ENCODE assay signal across 8 mouse cellular contexts in the genomic region with DNA sequence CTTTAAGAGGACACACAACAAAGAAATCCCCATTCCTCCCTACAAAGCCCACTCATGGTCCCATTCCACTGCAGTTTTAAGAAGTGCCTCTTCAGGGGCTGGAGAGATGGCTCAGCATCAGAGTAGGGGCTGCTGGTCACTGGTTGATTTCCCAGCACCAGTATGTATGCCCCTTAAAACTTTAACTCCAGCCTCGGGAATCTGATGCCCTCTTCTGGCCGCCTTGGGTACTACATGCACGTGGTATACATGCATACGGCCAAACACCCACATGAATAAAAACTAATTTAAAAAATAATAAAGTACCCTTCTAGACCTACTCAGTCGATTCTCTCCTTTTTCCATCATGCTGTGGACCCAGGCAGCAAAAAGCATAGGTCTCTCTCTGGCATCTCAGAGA. TPM values are rescaled to one million over a fixed set of nuclear protein-coding genes. Genes with fewer than 3 reads are reported as not detected.
DNase-seq lines count a peak whose midpoint lies in the region; ATAC-seq and TF ChIP-seq lines count a peak whose summit lies in the region.

No protein-coding gene starts in this region.

- ATAC-seq in kidney, embryonic 14.5 days (ENCODE audit: low FRiP score, low TSS enrichment): no peak
- no peak for ATAC-seq in neural tube, embryonic 11.5 days (ENCODE audit: insufficient read depth, low FRiP score, low TSS enrichment)

- no peaks in the 10 kb centered on the region for H3K9me3 ChIP-seq in kidney, embryonic 14.5 days (ENCODE audit: control insufficient read depth, low read length)
- H3K9me3 ChIP-seq in CH12.LX (replicated peaks; ENCODE audit: low read length): no peaks in the 10 kb centered on the region
- no peaks in the 10 kb centered on the region for H3K9me3 ChIP-seq in neural tube, embryonic 11.5 days (ENCODE audit: control insufficient read depth, low read length)

- dilution Hi-C loops in CH12.LX (cut with MboI; ENCODE audit: extremely low pct_ligation_motif_present, extremely low pct_unique_long_range_greater_than_20kb, low sequenced_read_pairs): no loop called here

- H3K79me2 ChIP-seq in CH12.LX (replicated peaks; ENCODE audit: control insufficient read depth, extremely low read depth, insufficient read depth, poor library complexity, severe bottlenecking): no peaks in the 10 kb centered on the region

- H3K4me3 ChIP-seq in kidney, embryonic 14.5 days (ENCODE audit: low read length): no peak overlapping the region
- H3K4me3 ChIP-seq in CH12.LX (replicated peaks in 1 of 3; ENCODE audit: low read depth in 2 of 3, low read length in 2 of 3, poor library complexity in 1 of 3): no peak overlapping the region
- H3K4me3 ChIP-seq in embryonic fibroblast, embryonic 13.5 days (ENCODE audit: insufficient read depth, low read length): no peak overlapping the region
- no peak overlapping the region for H3K4me3 ChIP-seq in neural tube, embryonic 11.5 days (ENCODE audit: low read depth, low read length)

- TF ChIP-seq EP300 in CH12.LX (IDR thresholded peaks at IDR 0.05; ENCODE audit: low read length): no peak

- peak; percentile 76 to 82 for TF ChIP-seq CTCF in CH12.LX (conservative IDR thresholded peaks at IDR 0.05 in 1 of 2, IDR thresholded peaks at IDR 0.05 in 1 of 2; ENCODE audit: low read depth in 2 of 2, low read length in 2 of 2)
- 0 out of 2 replicates have a peak, but pooled peaks have one; percentile 34 for TF ChIP-seq CTCF in embryonic fibroblast, embryonic 13.5 days (IDR thresholded peaks at IDR 0.05; ENCODE audit: borderline replicate concordance, insufficient read depth, low read length)

- DNase-seq in kidney, adult 18-20 months: peak; percentile 75
- DNase-seq in CH12.LX (ENCODE audit: extremely low read depth): peak; percentile 41
- peak; percentile 69 for DNase-seq in adrenal gland, postnatal 25 days
- peak; percentile 48 to 52 for DNase-seq in layer of hippocampus, postnatal 14 days (ENCODE audit: low spot score in 2 of 2)
- DNase-seq in neural tube, embryonic 11.5 days (ENCODE audit: low spot score): peak; percentile 54
- DNase-seq in thymus, postnatal 25 days: peak; percentile 83

- no peak overlapping the region for H3K4me2 ChIP-seq in kidney, embryonic 14.5 days (replicated peaks; ENCODE audit: low read depth, low read length)
- no peak overlapping the region for H3K4me2 ChIP-seq in CH12.LX (ENCODE audit: insufficient read depth, low read depth, poor library complexity, severe bottlenecking)
- no peak overlapping the region for H3K4me2 ChIP-seq in neural tube, embryonic 11.5 days (ENCODE audit: low read depth)

- H3K9ac ChIP-seq in kidney, embryonic 14.5 days (ENCODE audit: low read depth, low read length): no peak overlapping the region
- H3K9ac ChIP-seq in CH12.LX (ENCODE audit: insufficient read depth, low read depth): no peak overlapping the region
- no peak overlapping the region for H3K9ac ChIP-seq in neural tube, embryonic 11.5 days (ENCODE audit: low read length)

- 22% methylated on average over 5 of the region's 5 CpGs for WGBS in kidney, embryonic 14.5 days
- WGBS in neural tube, embryonic 11.5 days: 12% methylated on average over 5 of the region's 5 CpGs

- H3K27ac ChIP-seq in kidney, embryonic 14.5 days (ENCODE audit: low read depth, low read length): no peak overlapping the region
- H3K27ac ChIP-seq in CH12.LX (ENCODE audit: insufficient read depth, low read depth): no peak overlapping the region
- H3K27ac ChIP-seq in embryonic fibroblast, embryonic 13.5 days (ENCODE audit: insufficient read depth, low read length): no peak overlapping the region
- no peak overlapping the region for H3K27ac ChIP-seq in neural tube, embryonic 11.5 days (ENCODE audit: low read depth, low read length)

- peak; percentile 69 for TF ChIP-seq RAD21 in CH12.LX (IDR thresholded peaks at IDR 0.05; ENCODE audit: low read depth, low read length)

- no peaks in the 10 kb centered on the region for H3K4me1 ChIP-seq in kidney, embryonic 14.5 days (ENCODE audit: control insufficient read depth, insufficient read depth, low read length)
- H3K4me1 ChIP-seq in CH12.LX (ENCODE audit: control insufficient read depth in 1 of 2, insufficient read depth in 2 of 2): no peaks in the 10 kb centered on the region
- no peaks in the 10 kb centered on the region for H3K4me1 ChIP-seq in embryonic fibroblast, embryonic 13.5 days (ENCODE audit: control insufficient read depth, insufficient read depth, low read length)
- no peaks in the 10 kb centered on the region for H3K4me1 ChIP-seq in neural tube, embryonic 11.5 days (ENCODE audit: control insufficient read depth, insufficient read depth, low read length)

- no peak for TF ChIP-seq POLR2A in CH12.LX (IDR thresholded peaks at IDR 0.05; ENCODE audit: low read depth, low read length)
- no peak for TF ChIP-seq POLR2A in embryonic fibroblast, embryonic 13.5 days (IDR thresholded peaks at IDR 0.05; ENCODE audit: low read depth, low read length)

- in situ Hi-C loops in CH12.LX (cut with MboI; ENCODE audit: low pct_ligation_motif_present, low pct_unique_long_range_greater_than_20kb, low sequenced_read_pairs): no loop called here

- H3K27me3 ChIP-seq in kidney, embryonic 14.5 days (ENCODE audit: control insufficient read depth, insufficient read depth, low read length): no peaks in the 10 kb centered on the region
- H3K27me3 ChIP-seq in CH12.LX (replicated peaks): peaks cover 56% of the 10 kb centered on the region
- no peaks in the 10 kb centered on the region for H3K27me3 ChIP-seq in neural tube, embryonic 11.5 days (ENCODE audit: control insufficient read depth, insufficient read depth, low read length)

- H3K36me3 ChIP-seq in kidney, embryonic 14.5 days (ENCODE audit: control insufficient read depth, insufficient read depth, low read length): peaks cover 11% of the 10 kb centered on the region; the same call in 1 of the 2 replicates
- no peaks in the 10 kb centered on the region for H3K36me3 ChIP-seq in CH12.LX (replicated peaks in 1 of 2; ENCODE audit: control insufficient read depth in 1 of 2, insufficient read depth in 1 of 2, low read length in 1 of 2)
- H3K36me3 ChIP-seq in neural tube, embryonic 11.5 days (ENCODE audit: control insufficient read depth, insufficient read depth, low read length): no peaks in the 10 kb centered on the region

TF ChIP-seq in CH12.LX, 34 proteins besides CTCF, POLR2A, EP300 and RAD21 (continues in another document):
- TF ChIP-seq MAX (IDR thresholded peaks at IDR 0.05; ENCODE audit: low read length) (0 out of 2 replicates have a peak, but pooled peaks have one; percentile 35), ZMIZ1 (IDR thresholded peaks at IDR 0.05; ENCODE audit: low read depth, low read length) (no peak), MYC (IDR thresholded peaks at IDR 0.05; ENCODE audit: low read depth, low read length) (peak; percentile 82), NRF1 (IDR thresholded peaks at IDR 0.05; ENCODE audit: low read depth, low read length) (no peak), CHD2 (IDR thresholded peaks at IDR 0.05; ENCODE audit: low read length) (no peak), BHLHE40 (IDR thresholded peaks at IDR 0.05; ENCODE audit: low read depth, low read length) (no peak), TCF12 (IDR thresholded peaks at IDR 0.05; ENCODE audit: low read depth, low read length) (no peak), RCOR1 (conservative IDR thresholded peaks at IDR 0.05; ENCODE audit: low read depth, low read length) (no peak), JUN (IDR thresholded peaks at IDR 0.05; ENCODE audit: insufficient read depth, low read depth, low read length) (no peak), SMC3 (IDR thresholded peaks at IDR 0.05; ENCODE audit: low read depth, low read length) (peak; percentile 76), ZNF384 (IDR thresholded peaks at IDR 0.05; ENCODE audit: low read depth, low read length) (no peak), ETS1 (conservative IDR thresholded peaks at IDR 0.05; ENCODE audit: low read depth, low read length) (no peak), E2F4 (IDR thresholded peaks at IDR 0.05; ENCODE audit: insufficient replicate concordance, low read depth, low read length) (no peak), UBTF (IDR thresholded peaks at IDR 0.05; ENCODE audit: low read depth, low read length) (no peak), PAX5 (IDR thresholded peaks at IDR 0.05; ENCODE audit: low read length) (no peak), ELF1 (IDR thresholded peaks at IDR 0.05; ENCODE audit: low read depth, low read length) (no peak), MAZ (IDR thresholded peaks at IDR 0.05; ENCODE audit: low read depth, low read length) (no peak), GABPA (IDR thresholded peaks at IDR 0.05; ENCODE audit: insufficient replicate concordance, low read depth, low read length) (no peak), JUND (conservative IDR thresholded peaks at IDR 0.05; ENCODE audit: low read depth, low read length) (no peak), MAFK (IDR thresholded peaks at IDR 0.05; ENCODE audit: insufficient replicate concordance, low read length) (no peak), SIN3A (IDR thresholded peaks at IDR 0.05; ENCODE audit: low read length) (no peak), USF1 (IDR thresholded peaks at IDR 0.05; ENCODE audit: low read depth, low read length) (no peak), MEF2A (IDR thresholded peaks at IDR 0.05; ENCODE audit: borderline replicate concordance, low read depth, low read length) (no peak), IRF4 (IDR thresholded peaks at IDR 0.05; ENCODE audit: low read depth, low read length) (no peak)

RNA-seq across cellular contexts. Expression of a gene that starts 28.9 kb away (rescaled TPM):
- 0.06 and 0.43 TPM in 2 replicates for polyA plus RNA-seq in kidney, embryonic 14.5 days (2014; fragmentation: Nextera tagmentation; extraction: Ambion mirVana)
- total RNA-seq in CH12.LX (2012; rRNA removed): not detected in 2 replicates
- not detected in 2 replicates for total RNA-seq in CH12.LX (2014; rRNA removed)
- polyA plus RNA-seq in CH12.LX (2012; ENCODE audit: insufficient read length, low read depth): not detected in 2 replicates
- total RNA-seq in adrenal gland, postnatal 25 days (2021): 0.27 TPM in 1 of 2 replicates, not detected in the other
- polyA plus RNA-seq in embryonic fibroblast, embryonic 13.5 days (2011; ENCODE audit: insufficient read length, low read depth, missing spikeins): 0.30 TPM in 1 of 2 replicates, not detected in the other
- total RNA-seq in layer of hippocampus, postnatal 14 days (2021): 100 to 1,000 TPM; 214 to 221 TPM
- 0.70 and 0.78 TPM in 2 replicates for polyA plus RNA-seq in neural tube, embryonic 11.5 days (2014; fragmentation: Nextera tagmentation; extraction: Ambion mirVana)

RNA-seq across cellular contexts. Expression of a gene that starts 36.7 kb away (rescaled TPM):
- polyA plus RNA-seq in kidney, embryonic 14.5 days (2014; fragmentation: Nextera tagmentation; extraction: Ambion mirVana): 3.8 and 7.2 TPM in 2 replicates
- total RNA-seq in CH12.LX (2012; rRNA removed): not detected in 2 replicates
- total RNA-seq in CH12.LX (2014; rRNA removed): not detected in 2 replicates
- polyA plus RNA-seq in CH12.LX (2012; ENCODE audit: insufficient read length, low read depth): not detected in 2 replicates
- 5.6 and 6.8 TPM in 2 replicates for total RNA-seq in adrenal gland, postnatal 25 days (2021)
- 6.8 and 7.0 TPM in 2 replicates for polyA plus RNA-seq in embryonic fibroblast, embryonic 13.5 days (2011; ENCODE audit: insufficient read length, low read depth, missing spikeins)
- 10 to 100 TPM; 19.4 to 21.3 TPM for total RNA-seq in layer of hippocampus, postnatal 14 days (2021)
- 4.1 and 4.2 TPM in 2 replicates for polyA plus RNA-seq in neural tube, embryonic 11.5 days (2014; fragmentation: Nextera tagmentation; extraction: Ambion mirVana)
